Mouse (Mus musculus): ENCODE measurements around the gene Ankrd31.

- TF ChIP-seq CTCF (conservative IDR thresholded peaks at IDR 0.05; ENCODE audit: low read length) (no peak), NANOG (IDR thresholded peaks at IDR 0.05; ENCODE audit: borderline replicate concordance, low read length) (no peak), POU5F1 (IDR thresholded peaks at IDR 0.05; ENCODE audit: borderline replicate concordance, low read length) (no peak)
Measured at GRCm38 (mm10) chr13:96928432-96929039, 180.5 kb downstream of the Ankrd31 start.

Measured in E14TG2a.4 (cell line).